Mouse (Mus musculus) heart, adult 2 months (tissue): ENCODE data around the gene Atg10.

ENCODE experiments used
- CTCF ChIP-seq: fragments of 200-600 bp; IDR thresholded peaks from 2 replicates; pipeline ENCODE4 v1.8.1; 2022; ENCODE audit warnings: antibody characterized with exemption, mild to moderate bottlenecking, moderate library complexity
- EP300 ChIP-seq: fragments of 200-500 bp; IDR thresholded peaks from 2 replicates; pipeline ENCODE4 v1.6.1; 2011; ENCODE audit warnings: low read depth, low read length, control low read depth; ENCODE audit not compliant: insufficient read depth
- POLR2A ChIP-seq: fragments of 200-500 bp; IDR thresholded peaks from 2 replicates; pipeline ENCODE4 v1.6.1; 2011; ENCODE audit warnings: mild to moderate bottlenecking, low read depth, low read length, control low read depth; ENCODE audit not compliant: insufficient read depth

DNA sequence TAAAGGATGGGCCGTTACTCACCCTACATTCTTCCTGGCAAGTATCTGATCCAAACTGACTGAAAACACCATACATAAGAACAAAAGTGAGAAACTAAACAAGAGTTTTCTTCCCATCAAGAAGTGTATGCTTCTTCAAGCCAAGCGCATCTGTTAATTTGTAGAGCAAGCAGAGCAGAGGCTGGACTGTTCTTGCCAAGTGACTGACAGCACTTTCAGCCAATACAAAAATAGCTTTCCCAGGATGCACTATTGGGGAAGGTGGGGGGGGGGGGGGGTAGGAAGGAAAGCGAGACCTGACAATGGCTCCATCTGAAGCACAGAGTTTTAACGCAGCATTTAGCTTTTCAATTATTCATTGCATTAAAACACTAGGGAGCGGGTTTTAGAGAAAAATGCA is 318.6 kb downstream of the Atg10 start, which contains the start of gene Atp6ap1l:
- TF ChIP-seq EP300: no peak
- no peak for TF ChIP-seq CTCF
- TF ChIP-seq POLR2A: no peak
